Mouse (Mus musculus) limb, embryonic 11.5 days (tissue): ENCODE data around the gene Sulf2. TPM values are rescaled to one million over a fixed set of nuclear protein-coding genes. Genes with fewer than 3 reads are reported as not detected.

Experiments
- ATAC-seq: fragments of 200-750 bp; cut with Nextera tagmentation; 2 replicates; pipeline ENCODE4 v1.8.0; 2017; ENCODE audit warnings: low read depth; ENCODE audit not compliant: insufficient number of reproducible peaks, low FRiP score, low TSS enrichment
- DNase-seq: peaks from one replicate; pipeline ENCODE4 v3.0.0-alpha.2; 2015; ENCODE audit warnings: low spot score
- H3K27ac ChIP-seq: fragments of 300-500 bp; sonication (generic); replicated peaks from 2 replicates; pipeline ENCODE4 v1.5.1; 2014; ENCODE audit warnings: low read depth, mild to moderate bottlenecking, low read length
- H3K27me3 ChIP-seq: fragments of 300-500 bp; sonication (generic); 2 replicates; pipeline ENCODE4 v1.6.1; 2014; ENCODE audit warnings: mild to moderate bottlenecking, low read length, mixed read lengths; ENCODE audit not compliant: control insufficient read depth, insufficient read depth
- H3K36me3 ChIP-seq: fragments of 300-500 bp; sonication (generic); 2 replicates; pipeline ENCODE4 v1.6.1; 2014; ENCODE audit warnings: mild to moderate bottlenecking, low read length, moderate library complexity, mixed read lengths; ENCODE audit not compliant: control insufficient read depth, insufficient read depth
- H3K4me1 ChIP-seq: fragments of 300-500 bp; sonication (generic); 2 replicates; pipeline ENCODE4 v1.6.1; 2014; ENCODE audit warnings: low read length, mixed read lengths; ENCODE audit not compliant: control insufficient read depth, insufficient read depth
- H3K4me2 ChIP-seq: fragments of 300-500 bp; sonication (generic); 2 replicates; pipeline ENCODE4 v1.6.1; 2014; ENCODE audit warnings: low read depth, mild to moderate bottlenecking, moderate library complexity; ENCODE audit not compliant: severe bottlenecking
- H3K4me3 ChIP-seq: fragments of 300-500 bp; sonication (generic); 2 replicates; pipeline ENCODE4 v1.5.1; 2014; ENCODE audit warnings: low read depth, low read length
- H3K9ac ChIP-seq: fragments of 300-500 bp; sonication (generic); 2 replicates; pipeline ENCODE4 v1.6.1; 2014; ENCODE audit warnings: mild to moderate bottlenecking, low read length
- H3K9me3 ChIP-seq: fragments of 300-500 bp; sonication (generic); 2 replicates; pipeline ENCODE4 v1.6.1; 2016; ENCODE audit warnings: low read length; ENCODE audit not compliant: control insufficient read depth
- WGBS: fragments of 180-500 bp; shearing (Covaris S2); extraction: QIAGEN DNeasy Blood & Tissue Kit; methylation state at CpG from one replicate; pipeline ENCODE4 v1.1.7; 2014; 5-methylcytosine and 5-hydroxymethylcytosine counted together
- polyA plus RNA-seq: library from polyadenylated mRNA; unstranded; fragments of >200 nt; fragmentation: Nextera tagmentation; extraction: Ambion mirVana; gene quantifications from 2 replicates; pipeline ENCODE4 v1.2.1, GENCODE M21; 2014

Gene Sulf2
- polyA plus RNA-seq, 1 experiment from 2014 or later = 193 TPM

DNA sequence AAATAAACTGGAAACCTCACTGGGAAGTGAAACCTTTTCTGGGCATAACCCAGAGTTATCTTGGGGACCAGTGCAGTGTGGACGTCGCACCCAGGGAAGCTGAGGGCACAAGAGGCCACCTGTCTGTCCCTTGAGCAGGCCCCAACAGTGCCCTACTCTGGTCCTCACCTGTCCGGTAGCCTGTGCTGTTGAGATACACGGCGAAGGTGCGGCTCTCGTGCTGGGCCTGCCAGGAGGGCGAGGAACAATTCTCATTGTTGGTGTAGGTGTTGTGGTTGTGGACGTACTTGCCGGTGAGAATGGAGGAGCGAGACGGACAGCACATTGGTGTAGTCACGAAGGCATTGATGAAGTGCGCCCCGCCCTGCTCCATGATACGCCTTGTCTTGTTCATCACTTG, 38.8 kb downstream of the Sulf2 start:
- H3K36me3 ChIP-seq = peaks cover 14% of the 10 kb centered on the region
- H3K27me3 ChIP-seq = no peaks in the 10 kb centered on the region
- ATAC-seq = no peak
- H3K9ac ChIP-seq = no peak overlapping the region
- DNase-seq = no peak
- 96% methylated on average over 16 of the region's 16 CpGs for WGBS
- no peaks in the 10 kb centered on the region for H3K9me3 ChIP-seq
- H3K4me1 ChIP-seq = no peaks in the 10 kb centered on the region
- no peak overlapping the region for H3K27ac ChIP-seq
- no peak overlapping the region for H3K4me3 ChIP-seq
- no peak overlapping the region for H3K4me2 ChIP-seq

DNA sequence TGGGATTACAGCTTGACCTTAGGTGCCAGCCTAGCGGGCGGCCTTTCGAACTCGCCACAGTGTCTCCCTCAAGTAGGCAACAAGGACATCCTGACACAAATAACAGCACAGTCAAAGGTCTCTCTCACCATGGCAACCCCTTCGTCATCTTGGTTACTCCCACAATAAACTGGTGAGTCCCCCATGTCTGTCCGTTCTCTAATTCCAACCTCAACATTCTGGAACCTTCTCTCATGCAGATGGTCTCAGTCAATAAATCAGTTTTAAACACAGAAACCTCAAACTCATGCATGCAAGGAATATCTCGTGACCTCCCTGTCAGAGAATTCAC, 39.2 kb downstream of the Sulf2 start:
- WGBS = 97% methylated on average over 7 of the region's 7 CpGs
- Histone ChIP-seq H3K4me2 (no peak overlapping the region), H3K9ac (no peak overlapping the region), H3K4me3 (no peak overlapping the region), H3K4me1 (no peaks in the 10 kb centered on the region), H3K9me3 (no peaks in the 10 kb centered on the region), H3K36me3 (peaks cover 12% of the 10 kb centered on the region), H3K27ac (no peak overlapping the region), H3K27me3 (no peaks in the 10 kb centered on the region)
- DNase-seq (no peak), ATAC-seq (no peak)

- 96% methylated on average over 15 of the region's 15 CpGs for WGBS
- Histone ChIP-seq H3K36me3 (peaks cover 11% of the 10 kb centered on the region), H3K9ac (no peak overlapping the region), H3K4me2 (no peak overlapping the region), H3K9me3 (no peaks in the 10 kb centered on the region), H3K4me1 (no peaks in the 10 kb centered on the region), H3K27ac (no peak overlapping the region), H3K27me3 (no peaks in the 10 kb centered on the region), H3K4me3 (no peak overlapping the region)
- DNase-seq (no peak), ATAC-seq (no peak)
Measured at GRCm38 (mm10) chr2:166115571-166116277, 39.7 kb downstream of the Sulf2 start.

- Histone ChIP-seq H3K27ac (no peak overlapping the region), H3K27me3 (no peaks in the 10 kb centered on the region), H3K36me3 (peaks cover 13% of the 10 kb centered on the region), H3K4me1 (no peaks in the 10 kb centered on the region), H3K4me2 (no peak overlapping the region; the same call in 1 of the 2 replicates), H3K9me3 (no peaks in the 10 kb centered on the region), H3K9ac (no peak overlapping the region), H3K4me3 (no peak overlapping the region)
- WGBS = 93% methylated on average over 11 of the region's 11 CpGs
- ATAC-seq = no peak
- no peak for DNase-seq
Measured at GRCm38 (mm10) chr2:166112986-166113385, 42.5 kb downstream of the Sulf2 start.

- no peaks in the 10 kb centered on the region for H3K4me1 ChIP-seq
- ATAC-seq = no peak
- no peak overlapping the region for H3K4me2 ChIP-seq
- no peak overlapping the region for H3K4me3 ChIP-seq
- no peaks in the 10 kb centered on the region for H3K9me3 ChIP-seq
- DNase-seq = no peak
- no peak overlapping the region for H3K9ac ChIP-seq
- H3K27ac ChIP-seq = no peak overlapping the region
- 71% methylated on average over 10 of the region's 10 CpGs for WGBS
- H3K27me3 ChIP-seq = no peaks in the 10 kb centered on the region
- peaks cover 12% of the 10 kb centered on the region for H3K36me3 ChIP-seq
Measured at GRCm38 (mm10) chr2:166111831-166112250, 43.6 kb downstream of the Sulf2 start.

DNA sequence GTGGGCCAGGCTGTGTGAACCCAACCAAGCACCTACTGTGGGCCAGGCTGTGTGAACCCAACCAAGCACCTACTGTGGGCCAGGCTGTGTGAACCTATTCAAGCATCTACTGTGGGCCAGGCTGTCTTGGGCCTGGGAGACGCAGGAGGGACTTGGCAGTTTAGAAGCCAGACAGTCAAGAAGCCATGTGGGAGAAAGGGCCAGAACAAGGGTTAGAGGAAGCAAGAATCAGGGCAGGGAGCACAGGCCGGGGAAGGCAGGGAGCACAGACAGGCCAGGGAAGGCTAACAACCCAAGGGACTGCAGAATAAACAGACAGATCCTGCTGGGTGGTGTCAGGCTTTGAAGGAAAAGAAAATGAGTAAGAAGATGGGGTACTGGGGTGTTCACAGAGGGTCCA, 44.2 kb downstream of the Sulf2 start:
- DNase-seq = no peak
- Histone ChIP-seq H3K4me2 (no peak overlapping the region), H3K27me3 (no peaks in the 10 kb centered on the region), H3K36me3 (peaks cover 9% of the 10 kb centered on the region), H3K9me3 (no peaks in the 10 kb centered on the region), H3K9ac (no peak overlapping the region), H3K4me1 (no peaks in the 10 kb centered on the region; the same call in 1 of the 2 replicates), H3K4me3 (no peak overlapping the region), H3K27ac (no peak overlapping the region)
- WGBS = 86% methylated on average over 2 of the region's 2 CpGs
- ATAC-seq = no peak

DNA sequence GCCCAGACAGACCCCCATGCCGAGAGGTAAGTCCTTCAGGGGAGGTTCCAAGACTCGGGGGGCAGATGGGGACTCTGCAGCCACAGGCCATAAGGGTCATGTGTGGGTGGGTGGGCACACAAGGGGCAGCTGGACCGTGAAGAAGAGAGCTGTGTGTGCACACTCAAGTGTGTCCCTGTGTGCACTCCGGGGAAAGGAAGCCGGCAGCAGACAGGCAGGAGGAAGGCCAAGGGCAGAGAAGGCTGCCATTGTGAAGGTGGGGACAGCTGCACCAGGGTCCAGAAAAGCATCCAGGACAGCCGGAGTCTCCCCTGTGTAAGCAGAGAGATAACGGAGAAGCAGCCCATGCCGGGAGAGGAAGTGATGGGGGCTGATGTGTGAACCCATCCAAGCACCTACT, 44.7 kb downstream of the Sulf2 start:
- no peaks in the 10 kb centered on the region for H3K27me3 ChIP-seq
- 90% methylated on average over 8 of the region's 8 CpGs for WGBS
- peaks cover 7% of the 10 kb centered on the region for H3K36me3 ChIP-seq
- no peaks in the 10 kb centered on the region; the same call in 1 of the 2 replicates for H3K4me1 ChIP-seq
- H3K4me2 ChIP-seq = no peak overlapping the region
- H3K9ac ChIP-seq = no peak overlapping the region
- no peak for DNase-seq
- no peaks in the 10 kb centered on the region for H3K9me3 ChIP-seq
- no peak for ATAC-seq
- no peak overlapping the region for H3K4me3 ChIP-seq
- no peak overlapping the region for H3K27ac ChIP-seq

GRCm38 (mm10) chr2:166108326-166108725, 47.1 kb downstream of the Sulf2 start:
- Histone ChIP-seq H3K4me3 (no peak overlapping the region), H3K4me1 (no peaks in the 10 kb centered on the region; the same call in 1 of the 2 replicates), H3K27ac (no peak overlapping the region; the same call in 1 of the 2 replicates), H3K9me3 (no peaks in the 10 kb centered on the region), H3K27me3 (no peaks in the 10 kb centered on the region), H3K9ac (no peak overlapping the region), H3K4me2 (no peak overlapping the region), H3K36me3 (peaks cover 2% of the 10 kb centered on the region; the same call in 1 of the 2 replicates)
- DNase-seq (peak; percentile 94), ATAC-seq (no peak)
- WGBS = 22% methylated on average over 4 of the region's 4 CpGs

DNA sequence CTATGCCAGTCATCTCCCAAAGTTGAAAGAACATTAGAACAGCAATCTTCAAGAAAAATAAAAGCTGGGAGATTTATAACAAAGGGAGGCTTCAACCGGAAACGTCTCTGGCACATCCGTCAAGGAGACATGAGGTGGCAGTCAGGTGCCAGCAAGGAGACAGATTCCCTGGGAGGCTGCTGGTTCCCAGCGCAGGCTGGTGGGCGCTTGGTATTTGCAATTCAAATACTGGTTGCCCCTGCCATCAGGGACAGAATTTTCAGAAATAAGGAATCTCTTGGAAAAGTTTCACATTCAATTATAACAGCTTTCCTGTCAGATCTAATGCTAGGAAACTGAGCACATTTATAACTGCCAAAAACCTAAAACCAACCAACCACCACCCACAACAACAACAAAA, 47.6 kb downstream of the Sulf2 start:
- no peak for DNase-seq
- ATAC-seq = no peak
- no peaks in the 10 kb centered on the region; the same call in 1 of the 2 replicates for H3K4me1 ChIP-seq
- no peak overlapping the region for H3K9ac ChIP-seq
- no peak overlapping the region for H3K27ac ChIP-seq
- H3K36me3 ChIP-seq = peaks cover 2% of the 10 kb centered on the region; the same call in 1 of the 2 replicates
- H3K27me3 ChIP-seq = no peaks in the 10 kb centered on the region
- 83% methylated on average over 5 of the region's 5 CpGs for WGBS
- H3K4me2 ChIP-seq = no peak overlapping the region
- no peaks in the 10 kb centered on the region for H3K9me3 ChIP-seq
- no peak overlapping the region for H3K4me3 ChIP-seq
